Mouse (Mus musculus) kidney, embryonic 15.5 days (tissue): ENCODE results near the gene Unc13a. TPM values are rescaled to one million over a fixed set of nuclear protein-coding genes. Genes with fewer than 3 reads are reported as not detected.

Experiments used
- ATAC-seq: fragments of 200-750 bp; cut with Nextera tagmentation; replicated peaks from 2 replicates; pipeline ENCODE4 v1.8.0; 2017; ENCODE audit warnings: moderate TSS enrichment; ENCODE audit not compliant: low FRiP score
- H3K27ac ChIP-seq: fragments of 300-500 bp; sonication (generic); 2 replicates; pipeline ENCODE4 v1.5.1; 2015; ENCODE audit warnings: mild to moderate bottlenecking, inconsistent platforms
- H3K27me3 ChIP-seq: fragments of 300-500 bp; sonication (generic); 2 replicates; pipeline ENCODE4 v1.6.1; 2015; ENCODE audit warnings: inconsistent platforms
- H3K36me3 ChIP-seq: fragments of 300-500 bp; sonication (generic); 2 replicates; pipeline ENCODE4 v1.6.1; 2015; ENCODE audit warnings: inconsistent platforms
- H3K4me1 ChIP-seq: fragments of 300-500 bp; sonication (generic); 2 replicates; pipeline ENCODE4 v1.6.1; 2015; ENCODE audit warnings: inconsistent platforms
- H3K4me2 ChIP-seq: fragments of 300-500 bp; sonication (generic); 2 replicates; pipeline ENCODE4 v1.6.1; 2015; ENCODE audit warnings: moderate library complexity, mild to moderate bottlenecking, inconsistent platforms
- H3K4me3 ChIP-seq: fragments of 300-500 bp; sonication (generic); replicated peaks from 2 replicates; pipeline ENCODE4 v1.5.1; 2015; ENCODE audit warnings: mild to moderate bottlenecking, inconsistent platforms
- H3K9ac ChIP-seq: fragments of 300-500 bp; sonication (generic); 2 replicates; pipeline ENCODE4 v1.6.1; 2015; ENCODE audit warnings: mild to moderate bottlenecking, inconsistent platforms
- H3K9me3 ChIP-seq: fragments of 300-500 bp; sonication (generic); replicated peaks from 2 replicates; pipeline ENCODE4 v1.6.1; 2016; ENCODE audit warnings: inconsistent platforms
- WGBS: fragments of 180-500 bp; shearing (Covaris S2); methylation state at CpG from one replicate; pipeline ENCODE4 v1.1.7; 2015; ENCODE audit warnings: mixed read lengths; 5-methylcytosine and 5-hydroxymethylcytosine counted together
- polyA plus RNA-seq: library from polyadenylated mRNA; unstranded; fragments of >200 nt; fragmentation: Nextera tagmentation; extraction: Ambion mirVana; gene quantifications from 2 replicates; pipeline ENCODE4 v1.2.1, GENCODE M21; 2015

The Unc13a gene
- polyA plus RNA-seq, 1 experiment from 2014 or later: 1.2 TPM

GRCm38 (mm10) chr8:71629096-71629697 is 42.4 kb downstream of the Unc13a start:
- Histone ChIP-seq H3K4me1 (peaks cover 42% of the 10 kb centered on the region), H3K4me3 (peak overlapping the region; percentile 54), H3K9me3 (peaks cover 7% of the 10 kb centered on the region; the same call in 1 of the 2 replicates), H3K27me3 (peaks cover 36% of the 10 kb centered on the region), H3K36me3 (peaks cover 27% of the 10 kb centered on the region), H3K4me2 (peak overlapping the region; percentile 88), H3K27ac (peak overlapping the region; percentile 65), H3K9ac (peak overlapping the region; percentile 48)
- peak; percentile 87 for ATAC-seq
- under 1% methylated on average over 55 of the region's 55 CpGs for WGBS

- H3K4me1 ChIP-seq: peaks cover 35% of the 10 kb centered on the region
- peak overlapping the region; percentile 88 for H3K4me2 ChIP-seq
- peak overlapping the region; percentile 65 for H3K27ac ChIP-seq
- H3K27me3 ChIP-seq: peaks cover 30% of the 10 kb centered on the region
- peaks cover 33% of the 10 kb centered on the region for H3K36me3 ChIP-seq
- no peak for ATAC-seq
- peak overlapping the region; percentile 48 for H3K9ac ChIP-seq
- peak overlapping the region; percentile 54 for H3K4me3 ChIP-seq
- WGBS: 5% methylated on average over 16 of the region's 16 CpGs
- peaks cover 8% of the 10 kb centered on the region for H3K9me3 ChIP-seq
Measured at GRCm38 (mm10) chr8:71628396-71629095, 43.0 kb downstream of the Unc13a start.

GRCm38 (mm10) chr8:71627265-71628099 is 44.1 kb downstream of the Unc13a start:
- no peak overlapping the region for H3K4me3 ChIP-seq
- 42% methylated on average over 9 of the region's 9 CpGs for WGBS
- peak overlapping the region; percentile 65 for H3K27ac ChIP-seq
- peaks cover 20% of the 10 kb centered on the region for H3K27me3 ChIP-seq
- no peak overlapping the region for H3K9ac ChIP-seq
- no peak overlapping the region for H3K4me2 ChIP-seq
- H3K9me3 ChIP-seq: peaks cover 12% of the 10 kb centered on the region
- peaks cover 44% of the 10 kb centered on the region for H3K36me3 ChIP-seq
- H3K4me1 ChIP-seq: peaks cover 31% of the 10 kb centered on the region
- no peak for ATAC-seq

GRCm38 (mm10) chr8:71626753-71627152 is 44.8 kb downstream of the Unc13a start:
- no peak for ATAC-seq
- no peak overlapping the region for H3K4me2 ChIP-seq
- H3K9ac ChIP-seq: no peak overlapping the region
- no peak overlapping the region for H3K4me3 ChIP-seq
- H3K36me3 ChIP-seq: peaks cover 51% of the 10 kb centered on the region
- peaks cover 31% of the 10 kb centered on the region for H3K4me1 ChIP-seq
- 89% methylated on average over 9 of the region's 9 CpGs for WGBS
- H3K27ac ChIP-seq: peak overlapping the region; percentile 65; the same call in 1 of the 2 replicates
- peaks cover 19% of the 10 kb centered on the region for H3K9me3 ChIP-seq
- H3K27me3 ChIP-seq: peaks cover 17% of the 10 kb centered on the region

GRCm38 (mm10) chr8:71625088-71625487 is 46.5 kb downstream of the Unc13a start:
- Histone ChIP-seq H3K27me3 (peaks cover 4% of the 10 kb centered on the region), H3K4me1 (peaks cover 28% of the 10 kb centered on the region), H3K9me3 (peaks cover 22% of the 10 kb centered on the region), H3K9ac (no peak overlapping the region), H3K27ac (no peak overlapping the region), H3K36me3 (peaks cover 67% of the 10 kb centered on the region), H3K4me2 (no peak overlapping the region), H3K4me3 (no peak overlapping the region)
- 73% methylated on average over 1 of the region's 1 CpGs for WGBS
- ATAC-seq: no peak

- Histone ChIP-seq H3K36me3 (peaks cover 97% of the 10 kb centered on the region), H3K9me3 (peaks cover 22% of the 10 kb centered on the region), H3K27me3 (no peaks in the 10 kb centered on the region), H3K4me1 (no peaks in the 10 kb centered on the region), H3K4me3 (no peak overlapping the region), H3K27ac (no peak overlapping the region), H3K4me2 (no peak overlapping the region), H3K9ac (no peak overlapping the region)
- ATAC-seq: no peak
- 96% methylated on average over 2 of the region's 2 CpGs for whole genome bisulfite sequencing
Measured at GRCm38 (mm10) chr8:71619786-71620185, 51.8 kb downstream of the Unc13a start.

GRCm38 (mm10) chr8:71613418-71613817 is 58.1 kb downstream of the Unc13a start:
- WGBS: 36% methylated on average over 4 of the region's 4 CpGs
- Histone ChIP-seq H3K36me3 (peaks cover 54% of the 10 kb centered on the region), H3K4me1 (peaks cover 22% of the 10 kb centered on the region)

GRCm38 (mm10) chr8:71612141-71612540 is 59.4 kb downstream of the Unc13a start:
- no peaks in the 10 kb centered on the region for H3K27me3 ChIP-seq
- H3K9ac ChIP-seq: peak overlapping the region; percentile 94
- peaks cover 22% of the 10 kb centered on the region for H3K4me1 ChIP-seq
- H3K4me3 ChIP-seq: peak overlapping the region; percentile 95
- H3K4me2 ChIP-seq: peak overlapping the region; percentile 79
- H3K36me3 ChIP-seq: peaks cover 42% of the 10 kb centered on the region
- 48% methylated on average over 5 of the region's 5 CpGs for WGBS
- no peak for ATAC-seq
- H3K27ac ChIP-seq: no peak overlapping the region
- no peaks in the 10 kb centered on the region for H3K9me3 ChIP-seq

More at GRCm38 (mm10) chr8:71613418-71613817, 58.1 kb downstream of the Unc13a start:
- H3K4me3 ChIP-seq: no peak overlapping the region
- no peaks in the 10 kb centered on the region for H3K9me3 ChIP-seq
- no peak overlapping the region for H3K9ac ChIP-seq
- ATAC-seq: no peak
- no peaks in the 10 kb centered on the region for H3K27me3 ChIP-seq
- no peak overlapping the region for H3K4me2 ChIP-seq
- H3K27ac ChIP-seq: no peak overlapping the region

GRCm38 (mm10) chr8:71610822-71611651 is 60.5 kb downstream of the Unc13a start, which contains the start of gene Colgalt1:
Gene Colgalt1 (plus strand): TSS chr8:71610998.
- Histone ChIP-seq H3K9me3 (no peaks in the 10 kb centered on the region), H3K4me2 (peak within 1 kb of the TSS; percentile 79), H3K36me3 (peaks cover 31% of the 10 kb centered on the region), H3K9ac (peak within 1 kb of the TSS; percentile 94), H3K27ac (peak within 1 kb of the TSS; percentile 88), H3K4me1 (peaks cover 22% of the 10 kb centered on the region), H3K27me3 (no peaks in the 10 kb centered on the region), H3K4me3 (peak within 1 kb of the TSS; percentile 95)
- WGBS: under 1% methylated on average over 81 of the region's 82 CpGs
- peak; percentile 99 for ATAC-seq

GRCm38 (mm10) chr8:71604021-71604420 is 67.5 kb downstream of the Unc13a start:
- peaks cover 19% of the 10 kb centered on the region for H3K4me1 ChIP-seq
- H3K27me3 ChIP-seq: peaks cover 34% of the 10 kb centered on the region
- no peak overlapping the region for H3K4me3 ChIP-seq
- H3K36me3 ChIP-seq: 0 out of 2 replicates have a peak, but pooled peaks cover 3% of the 10 kb centered on the region
- no peak for ATAC-seq
- no peaks in the 10 kb centered on the region for H3K9me3 ChIP-seq
- H3K9ac ChIP-seq: no peak overlapping the region
- no peak overlapping the region for H3K27ac ChIP-seq
- WGBS: 59% methylated on average over 7 of the region's 7 CpGs
- no peak overlapping the region for H3K4me2 ChIP-seq

GRCm38 (mm10) chr8:71602666-71603334 is 68.8 kb downstream of the Unc13a start:
- Histone ChIP-seq H3K27ac (no peak overlapping the region), H3K4me2 (peak overlapping the region; percentile 66), H3K4me3 (peak overlapping the region; percentile 37), H3K27me3 (peaks cover 34% of the 10 kb centered on the region), H3K9ac (peak overlapping the region; percentile 41; the same call in 1 of the 2 replicates), H3K36me3 (0 out of 2 replicates have a peak, but pooled peaks cover 3% of the 10 kb centered on the region), H3K9me3 (no peaks in the 10 kb centered on the region), H3K4me1 (peaks cover 19% of the 10 kb centered on the region)
- peak; percentile 86 for ATAC-seq
- WGBS: 1% methylated on average over 32 of the region's 32 CpGs
